Mouse (Mus musculus): ENCODE measurements at regions not wholly inside any gene's neighbourhood (a gene's known extent, or its start where the extent isn't known, plus 50 kb on each side); places are given as distances from the start of the nearest gene placed in this dataset.
"Not testable (repeated sequence)": the region's sequence is repeated elsewhere in the genome, so short reads cannot be mapped to it uniquely, and the experiment has no call there.

DNA sequence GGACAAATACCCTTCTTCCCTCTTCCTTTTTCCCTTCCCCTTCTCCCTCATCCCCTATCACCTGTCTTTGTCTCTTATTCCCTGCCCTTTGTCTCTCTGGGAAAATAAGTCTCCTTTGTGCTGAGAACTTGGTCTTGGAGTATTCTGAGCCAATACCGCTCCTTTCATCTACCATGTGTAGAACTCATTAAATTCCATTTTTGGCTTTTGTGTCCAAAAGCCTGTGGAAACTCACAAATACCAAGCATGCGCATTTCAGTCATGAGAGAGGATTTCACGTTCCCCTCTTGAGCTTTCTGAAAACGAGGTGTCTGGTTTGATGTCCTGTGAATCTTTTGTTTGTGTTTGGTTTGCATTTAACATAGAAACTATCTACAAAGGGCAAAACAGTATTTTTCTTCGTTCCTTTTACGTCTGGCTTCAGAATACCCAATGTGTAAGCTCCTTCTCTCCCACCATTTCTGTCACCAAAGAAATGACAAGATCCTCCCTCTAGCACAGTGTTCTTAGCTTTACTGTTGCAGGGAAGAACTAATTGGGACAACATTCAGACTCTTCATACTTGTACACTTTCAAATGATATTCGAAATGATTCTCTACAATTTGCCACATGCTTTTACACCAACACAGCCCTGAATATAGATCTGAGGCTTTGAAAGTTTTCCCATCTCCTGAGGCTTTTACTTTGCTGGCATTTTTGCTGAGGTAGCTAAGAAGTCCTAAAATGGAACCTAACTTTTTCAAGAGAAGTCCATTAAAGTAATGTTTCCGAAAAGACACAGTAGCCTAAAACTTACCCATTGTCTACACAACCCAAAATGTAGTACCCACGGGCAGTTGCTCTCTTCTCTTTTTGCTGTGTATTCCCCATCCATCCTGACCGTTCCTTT lies 174.5 kb downstream of the Ifng start:
- 85% methylated on average over 10 of the region's 10 CpGs for WGBS
- no peak overlapping the region for H3K4me2 ChIP-seq (ENCODE audit: low read length)

DNA sequence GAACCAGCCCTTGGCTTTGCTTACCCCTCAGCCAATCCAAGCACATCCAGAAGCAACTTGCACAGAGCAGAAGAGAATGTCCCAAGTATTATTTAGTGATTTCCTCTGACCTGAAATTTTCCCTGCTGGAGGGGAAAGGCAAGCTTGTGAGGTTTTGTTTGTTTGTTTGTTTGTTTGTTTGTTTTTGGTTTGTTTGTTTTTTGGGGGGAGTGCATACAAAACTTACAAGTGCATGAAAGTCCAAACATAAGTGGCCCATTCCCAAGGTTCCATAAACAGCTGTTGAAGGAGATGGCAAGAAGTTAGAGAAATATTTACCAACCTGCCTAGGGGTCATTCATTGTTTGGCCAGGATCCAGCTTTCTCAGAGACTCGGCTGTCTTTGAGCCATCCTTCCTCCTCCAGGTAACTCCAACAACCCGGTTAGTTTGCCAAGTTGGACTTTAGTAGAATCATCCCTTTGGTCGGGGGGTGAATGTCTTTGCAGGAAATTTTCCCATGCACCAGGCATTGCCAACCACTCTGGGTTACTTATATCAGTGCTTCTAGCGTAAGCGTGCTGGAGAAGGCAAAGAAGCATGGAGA lies 175.3 kb downstream of the Ifng start:
- no peaks in the 10 kb centered on the region for H3K4me1 ChIP-seq (replicated peaks; ENCODE audit: insufficient read depth, low read length)
- H3K4me2 ChIP-seq (ENCODE audit: low read length) = no peak overlapping the region
- H3K27me3 ChIP-seq (ENCODE audit: insufficient read depth, low read length) = no peaks in the 10 kb centered on the region
- TF ChIP-seq CTCF (IDR thresholded peaks at IDR 0.05; ENCODE audit: low read depth) = no peak
- DNase-seq (ENCODE audit: low spot score) (no peak), ATAC-seq (replicated peaks; ENCODE audit: low FRiP score, low read depth) (no peak)
- no peak overlapping the region for H3K4me3 ChIP-seq (replicated peaks; ENCODE audit: low read depth, low read length)
- H3K9me3 ChIP-seq (replicated peaks; ENCODE audit: low read length) = no peaks in the 10 kb centered on the region
- no peaks in the 10 kb centered on the region for H3K36me3 ChIP-seq (ENCODE audit: insufficient read depth, low read length)
- no peak overlapping the region for H3K27ac ChIP-seq
- H3K9ac ChIP-seq (ENCODE audit: low read depth, low read length) = no peak overlapping the region
- 72% methylated on average over 5 of the region's 5 CpGs for WGBS

More for the DNA sequence above, 174.5 kb downstream of the Ifng start:
- no peaks in the 10 kb centered on the region for H3K36me3 ChIP-seq (ENCODE audit: insufficient read depth, low read length)
- H3K9me3 ChIP-seq (replicated peaks; ENCODE audit: low read length) = no peaks in the 10 kb centered on the region
- no peak for DNase-seq (ENCODE audit: low spot score)
- H3K4me1 ChIP-seq (replicated peaks; ENCODE audit: insufficient read depth, low read length) = no peaks in the 10 kb centered on the region
- no peak for ATAC-seq (replicated peaks; ENCODE audit: low FRiP score, low read depth)
- no peak for TF ChIP-seq CTCF (IDR thresholded peaks at IDR 0.05; ENCODE audit: low read depth)
- H3K4me3 ChIP-seq (replicated peaks; ENCODE audit: low read depth, low read length) = no peak overlapping the region
- H3K27me3 ChIP-seq (ENCODE audit: insufficient read depth, low read length) = no peaks in the 10 kb centered on the region
- no peak overlapping the region for H3K27ac ChIP-seq
- H3K9ac ChIP-seq (ENCODE audit: low read depth, low read length) = no peak overlapping the region

DNA sequence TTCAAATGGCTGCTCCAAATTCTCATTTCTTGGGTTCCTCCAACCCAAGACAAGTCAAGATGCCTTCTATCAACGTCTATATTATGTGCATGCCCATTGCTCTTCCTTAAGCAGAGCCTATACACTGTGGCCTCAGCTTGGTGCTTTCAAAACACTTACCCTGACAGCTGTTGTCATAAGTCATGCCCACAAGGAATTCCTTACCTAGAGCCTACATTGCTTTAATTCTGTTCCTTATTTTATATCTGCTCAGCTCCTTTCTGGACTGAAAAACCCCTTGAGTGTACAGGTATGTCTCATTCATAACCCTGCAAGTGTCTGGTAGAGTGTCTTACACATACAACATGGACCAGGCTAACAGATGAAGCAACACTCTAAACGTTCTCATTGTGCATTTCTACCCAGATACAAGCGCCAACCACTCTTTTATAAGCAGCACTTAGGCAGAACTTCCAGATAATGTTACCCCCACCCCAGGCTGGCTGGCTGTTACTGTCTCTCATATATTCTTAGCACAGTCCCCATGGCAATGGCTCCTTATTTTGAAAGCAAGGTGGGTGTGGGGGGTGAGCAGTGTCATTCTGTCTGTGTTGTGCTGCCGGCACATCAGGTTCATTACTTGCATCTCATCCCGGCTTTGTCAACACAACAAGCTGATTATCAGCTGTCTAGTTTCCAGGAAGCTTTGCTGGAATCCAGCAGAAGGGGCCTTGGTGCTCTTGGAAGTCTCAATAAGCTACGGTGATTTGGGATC lies 176.6 kb downstream of the Ifng start:
- Histone ChIP-seq H3K36me3 (ENCODE audit: insufficient read depth, low read length) (no peaks in the 10 kb centered on the region), H3K27ac (no peak overlapping the region), H3K4me3 (replicated peaks; ENCODE audit: low read depth, low read length) (no peak overlapping the region), H3K9me3 (replicated peaks; ENCODE audit: low read length) (no peaks in the 10 kb centered on the region), H3K9ac (ENCODE audit: low read depth, low read length) (no peak overlapping the region), H3K27me3 (ENCODE audit: insufficient read depth, low read length) (no peaks in the 10 kb centered on the region), H3K4me2 (ENCODE audit: low read length) (no peak overlapping the region), H3K4me1 (replicated peaks; ENCODE audit: insufficient read depth, low read length) (no peaks in the 10 kb centered on the region)
- WGBS = 91% methylated on average over 6 of the region's 6 CpGs
- no peak for ATAC-seq (replicated peaks; ENCODE audit: low FRiP score, low read depth)
- no peak for TF ChIP-seq CTCF (IDR thresholded peaks at IDR 0.05; ENCODE audit: low read depth)
- DNase-seq (ENCODE audit: low spot score) = no peak

DNA sequence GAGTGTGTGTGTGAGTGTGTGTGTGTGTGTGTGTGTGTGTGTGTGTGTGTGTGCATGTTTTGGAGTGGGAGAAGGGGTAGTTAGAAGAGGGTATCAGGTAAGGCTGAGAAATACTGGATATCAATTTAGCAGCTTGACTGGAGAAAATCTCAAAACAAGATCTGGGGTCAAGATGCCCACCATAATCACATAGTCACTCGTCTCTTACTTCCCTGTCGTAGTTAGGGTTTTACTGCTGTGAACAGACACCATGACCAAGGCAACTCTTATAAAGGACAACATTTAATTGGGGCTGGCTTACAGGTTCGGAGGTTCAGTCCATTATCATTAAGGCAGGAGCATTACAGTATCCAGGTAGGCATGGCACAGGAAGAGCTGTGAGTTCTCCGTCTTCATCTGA lies 177.4 kb downstream of the Ifng start:
- H3K27ac ChIP-seq; ATAC-seq (replicated peaks; ENCODE audit: low FRiP score, low read depth); H3K4me3 ChIP-seq (replicated peaks; ENCODE audit: low read depth, low read length); H3K9ac ChIP-seq (ENCODE audit: low read depth, low read length); H3K9me3 ChIP-seq (replicated peaks; ENCODE audit: low read length); H3K4me1 ChIP-seq (replicated peaks; ENCODE audit: insufficient read depth, low read length); H3K36me3 ChIP-seq (ENCODE audit: insufficient read depth, low read length); DNase-seq (ENCODE audit: low spot score); H3K4me2 ChIP-seq (ENCODE audit: low read length); H3K27me3 ChIP-seq (ENCODE audit: insufficient read depth, low read length): not testable (repeated sequence)
- 94% methylated on average over 4 of the region's 4 CpGs for WGBS

DNA sequence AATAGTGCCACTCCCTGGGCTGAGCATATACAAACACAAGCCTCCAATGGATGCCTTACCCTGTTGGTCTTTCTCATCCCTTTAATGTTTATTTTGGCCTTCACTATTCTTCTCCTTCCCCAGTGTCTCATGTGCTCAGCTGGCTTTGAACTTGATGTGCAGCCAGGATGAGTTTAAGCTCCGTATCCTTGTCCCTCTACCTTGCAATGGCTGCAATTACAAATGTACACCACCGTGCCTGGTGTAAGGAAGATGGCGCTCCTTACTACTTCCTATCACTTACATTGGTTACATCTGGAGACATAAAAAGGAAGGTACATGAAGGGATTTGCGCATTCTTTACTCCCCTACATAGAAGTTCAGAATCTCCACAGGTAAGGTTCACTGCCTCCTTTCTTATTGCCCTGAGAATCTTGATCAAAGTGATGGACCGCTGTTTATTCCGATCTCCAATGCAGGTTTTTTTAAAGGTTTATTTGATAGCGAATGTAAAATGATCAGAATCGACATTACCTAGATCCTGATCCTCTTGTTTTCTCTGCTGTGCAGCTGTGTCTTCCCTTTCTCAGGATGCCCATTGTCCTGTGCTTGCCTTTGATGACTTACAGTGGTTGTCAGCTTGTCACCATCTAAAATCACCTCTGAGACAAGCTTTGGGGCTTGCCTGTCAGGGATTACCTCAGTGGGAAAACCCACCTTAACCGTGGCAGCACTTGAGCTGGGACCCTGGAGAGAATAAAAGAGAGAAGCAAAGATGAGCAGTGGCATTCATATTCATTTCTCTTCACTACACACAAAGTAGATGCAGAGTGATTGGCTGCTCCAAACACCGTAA lies 178.1 kb downstream of the Ifng start:
- Histone ChIP-seq H3K27ac (no peak overlapping the region), H3K27me3 (ENCODE audit: insufficient read depth, low read length) (no peaks in the 10 kb centered on the region), H3K4me3 (replicated peaks; ENCODE audit: low read depth, low read length) (no peak overlapping the region), H3K4me2 (ENCODE audit: low read length) (no peak overlapping the region), H3K4me1 (replicated peaks; ENCODE audit: insufficient read depth, low read length) (no peaks in the 10 kb centered on the region), H3K36me3 (ENCODE audit: insufficient read depth, low read length) (no peaks in the 10 kb centered on the region), H3K9ac (ENCODE audit: low read depth, low read length) (no peak overlapping the region), H3K9me3 (replicated peaks; ENCODE audit: low read length) (no peaks in the 10 kb centered on the region)
- ATAC-seq (replicated peaks; ENCODE audit: low FRiP score, low read depth) (no peak), DNase-seq (ENCODE audit: low spot score) (no peak)
- TF ChIP-seq CTCF (IDR thresholded peaks at IDR 0.05; ENCODE audit: low read depth) = no peak
- WGBS = 94% methylated on average over 10 of the region's 10 CpGs

DNA sequence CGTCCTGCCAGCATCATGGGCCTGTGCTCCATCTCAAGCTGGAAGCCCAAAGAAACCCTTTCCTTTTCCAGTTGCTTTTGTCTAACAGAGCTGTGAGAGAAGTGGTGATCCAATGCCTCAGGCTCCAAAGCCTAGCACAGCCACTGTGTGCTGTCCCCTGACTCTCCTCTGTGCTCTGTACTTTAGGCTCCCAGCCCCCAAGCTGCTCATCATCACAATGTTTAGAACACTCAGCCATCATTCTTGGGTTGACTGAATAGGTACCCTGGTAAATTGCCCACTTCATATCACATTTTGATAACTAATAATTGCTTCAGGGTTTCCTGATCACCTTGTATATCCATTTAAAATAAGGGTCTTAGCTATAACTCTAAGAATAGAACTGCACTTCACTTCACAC lies 178.8 kb downstream of the Ifng start:
- ATAC-seq (replicated peaks; ENCODE audit: low FRiP score, low read depth) = no peak
- no peaks in the 10 kb centered on the region for H3K4me1 ChIP-seq (replicated peaks; ENCODE audit: insufficient read depth, low read length)
- no peak for TF ChIP-seq CTCF (IDR thresholded peaks at IDR 0.05; ENCODE audit: low read depth)
- H3K27me3 ChIP-seq (ENCODE audit: insufficient read depth, low read length) = no peaks in the 10 kb centered on the region
- H3K9ac ChIP-seq (ENCODE audit: low read depth, low read length) = no peak overlapping the region
- H3K36me3 ChIP-seq (ENCODE audit: insufficient read depth, low read length) = no peaks in the 10 kb centered on the region
- H3K4me2 ChIP-seq (ENCODE audit: low read length) = no peak overlapping the region
- no peak overlapping the region for H3K4me3 ChIP-seq (replicated peaks; ENCODE audit: low read depth, low read length)
- no peak for DNase-seq (ENCODE audit: low spot score)
- WGBS = 88% methylated on average over 1 of the region's 1 CpGs
- H3K27ac ChIP-seq = no peak overlapping the region
- no peaks in the 10 kb centered on the region for H3K9me3 ChIP-seq (replicated peaks; ENCODE audit: low read length)
